Comparison of ENCODE assay signal across 9 mouse cellular contexts in genomic region chr19:57161010-57161660, GRCm38 (mm10).
DNase-seq lines count a peak whose midpoint lies in the region; ATAC-seq and TF ChIP-seq lines count a peak whose summit lies in the region.
"Had no signal": no experiment of that assay in that cellular context is flagged by ENCODE, and none has a peak within 500 bp of the region (broad histone marks: within the 10 kb centered on the region; RNA-seq: fewer than 3 reads in every experiment).

No protein-coding gene starts in this region.

- peak; percentile 53 to 63 for DNase-seq in frontal cortex, postnatal 36 days (ENCODE audit: low spot score in 2 of 2)
- no peak for DNase-seq in frontal cortex, postnatal 14 days (ENCODE audit: low spot score in 2 of 2)
- DNase-seq in right cerebral cortex, postnatal 10 days (ENCODE audit: low spot score in 2 of 2): peak; percentile 71 to 72
- DNase-seq in right cerebral cortex, postnatal 4 days: no peak
- no peak for DNase-seq in heart, postnatal 0 days (ENCODE audit: low spot score)
- peak; percentile 49 for DNase-seq in lung, embryonic 14.5 days
- DNase-seq in thymus, postnatal 36 days: peak; percentile 34 to 36

- no peak overlapping the region for H3K4me2 ChIP-seq in heart, postnatal 0 days (ENCODE audit: low read depth, low read length)
- H3K4me2 ChIP-seq in lung, embryonic 14.5 days: no peak overlapping the region

- H3K36me3 ChIP-seq in heart, postnatal 0 days (replicated peaks; ENCODE audit: control insufficient read depth, insufficient read depth, low read length): 0 out of 2 replicates have a peak, but pooled peaks cover 3% of the 10 kb centered on the region
- no peaks in the 10 kb centered on the region for H3K36me3 ChIP-seq in lung, embryonic 14.5 days (ENCODE audit: insufficient read depth)

- no peak for TF ChIP-seq EP300 in heart, postnatal 0 days (IDR thresholded peaks at IDR 0.05; ENCODE audit: low read depth)

- peak; percentile 75; the same call in 1 of the 2 replicates for ATAC-seq in cerebellum, adult (ENCODE audit: insufficient number of reproducible peaks, low FRiP score, low TSS enrichment)
- no peak for ATAC-seq in heart, postnatal 0 days (ENCODE audit: insufficient read depth, low read depth)
- ATAC-seq in lung, embryonic 14.5 days (ENCODE audit: insufficient read depth): 0 out of 2 replicates have a peak, but pooled peaks have one; percentile 47

- H3K4me3 ChIP-seq in heart, postnatal 0 days (ENCODE audit: low read depth, low read length): no peak overlapping the region
- no peak overlapping the region for H3K4me3 ChIP-seq in lung, embryonic 14.5 days (ENCODE audit: low read depth, low read length)
- H3K4me3 ChIP-seq: myocyte had no signal

- 68% methylated on average over 7 of the region's 7 CpGs for WGBS in heart, postnatal 0 days
- WGBS in lung, embryonic 14.5 days: 57% methylated on average over 7 of the region's 7 CpGs

- TF ChIP-seq CTCF in heart, postnatal 0 days (IDR thresholded peaks at IDR 0.05; ENCODE audit: low read depth): peak; percentile 73
- peak; percentile 82 for TF ChIP-seq CTCF in lung, embryonic 14.5 days (IDR thresholded peaks at IDR 0.05; ENCODE audit: low read depth)

- H3K27me3 ChIP-seq in heart, postnatal 0 days (ENCODE audit: control insufficient read depth, insufficient read depth, low read length): no peaks in the 10 kb centered on the region
- no peaks in the 10 kb centered on the region for H3K27me3 ChIP-seq in lung, embryonic 14.5 days (ENCODE audit: insufficient read depth, low read length)

- H3K9me3 ChIP-seq in heart, postnatal 0 days (replicated peaks; ENCODE audit: control insufficient read depth, low read length): no peaks in the 10 kb centered on the region
- no peaks in the 10 kb centered on the region for H3K9me3 ChIP-seq in lung, embryonic 14.5 days (ENCODE audit: low read depth, low read length)

- no peak overlapping the region for H3K27ac ChIP-seq in heart, postnatal 0 days (ENCODE audit: low read depth)
- no peak overlapping the region for H3K27ac ChIP-seq in lung, embryonic 14.5 days (ENCODE audit: low read depth)

- peaks cover 43% of the 10 kb centered on the region for H3K4me1 ChIP-seq in heart, postnatal 0 days (ENCODE audit: control insufficient read depth, insufficient read depth)
- no peaks in the 10 kb centered on the region for H3K4me1 ChIP-seq in lung, embryonic 14.5 days (ENCODE audit: insufficient read depth)

- no peak overlapping the region for H3K9ac ChIP-seq in heart, postnatal 0 days (replicated peaks; ENCODE audit: low read depth, low read length)
- no peak overlapping the region for H3K9ac ChIP-seq in lung, embryonic 14.5 days

Comparison
In these comparisons a context has a peak if more than half of its experiments do, and no peak if none do; other contexts are left out.
1. DNase-seq: peak in frontal cortex, postnatal 36 days (2 of 2), right cerebral cortex, postnatal 10 days (2 of 2), lung, embryonic 14.5 days (single experiment) and thymus, postnatal 36 days (2 of 2); none in frontal cortex, postnatal 14 days (0 of 2), right cerebral cortex, postnatal 4 days (single experiment) and heart, postnatal 0 days (single experiment).